ENCODE assay signal across 9 mouse cellular contexts in genomic region chr7:78882469-78882837, GRCm38 (mm10). TPM values are rescaled to one million over a fixed set of nuclear protein-coding genes. Genes with fewer than 3 reads are reported as not detected.
DNase-seq lines count a peak whose midpoint lies in the region; ATAC-seq lines count a peak whose summit lies in the region.
"Had no signal": no experiment of that assay in that cellular context is flagged by ENCODE, and none has a peak within 500 bp of the region (broad histone marks: within the 10 kb centered on the region; RNA-seq: fewer than 3 reads in every experiment).

No protein-coding gene starts in this region.

- intact Hi-C loops in heart, postnatal 25 days (cut with DNase I), result no loop called here

- no peaks in the 10 kb centered on the region for H3K9me3 ChIP-seq in kidney, embryonic 14.5 days (ENCODE audit: control insufficient read depth, low read length)
- H3K9me3 ChIP-seq in forebrain, embryonic 14.5 days (replicated peaks; ENCODE audit: control insufficient read depth, low read length), result no peaks in the 10 kb centered on the region
- no peaks in the 10 kb centered on the region for H3K9me3 ChIP-seq in limb, embryonic 10.5 days (replicated peaks)

- 0 out of 2 replicates have a peak, but pooled peaks cover 13% of the 10 kb centered on the region for H3K4me1 ChIP-seq in kidney, embryonic 14.5 days (ENCODE audit: control insufficient read depth, insufficient read depth, low read length)
- H3K4me1 ChIP-seq in forebrain, embryonic 14.5 days (ENCODE audit: control insufficient read depth, insufficient read depth, low read length), result peaks cover 35% of the 10 kb centered on the region
- peaks cover 52% of the 10 kb centered on the region for H3K4me1 ChIP-seq in limb, embryonic 10.5 days

- ATAC-seq in kidney, embryonic 14.5 days (ENCODE audit: low FRiP score, low TSS enrichment), result peak; percentile 50; the same call in 1 of the 2 replicates
- ATAC-seq in forebrain, embryonic 14.5 days, result peak; percentile 64

- no peak overlapping the region for H3K9ac ChIP-seq in kidney, embryonic 14.5 days (ENCODE audit: low read depth, low read length)
- H3K9ac ChIP-seq in forebrain, embryonic 14.5 days (ENCODE audit: low read length), result peak overlapping the region; percentile 80
- H3K9ac ChIP-seq: liver, embryonic 14.5 days had no signal

- H3K27me3 ChIP-seq in kidney, embryonic 14.5 days (ENCODE audit: control insufficient read depth, insufficient read depth, low read length), result peaks cover 43% of the 10 kb centered on the region
- no peaks in the 10 kb centered on the region for H3K27me3 ChIP-seq in forebrain, embryonic 14.5 days (replicated peaks; ENCODE audit: control insufficient read depth, insufficient read depth, low read length)
- H3K27me3 ChIP-seq in limb, embryonic 10.5 days (ENCODE audit: low read depth, poor library complexity, severe bottlenecking), result peaks cover 69% of the 10 kb centered on the region

- 2% methylated on average over 18 of the region's 23 CpGs for WGBS in kidney, embryonic 14.5 days
- 0% methylated on average over 23 of the region's 23 CpGs for WGBS in forebrain, embryonic 14.5 days
- 2% methylated on average over 23 of the region's 23 CpGs for WGBS in limb, embryonic 10.5 days

- H3K27ac ChIP-seq in kidney, embryonic 14.5 days (ENCODE audit: low read depth, low read length), result no peak overlapping the region
- peak overlapping the region; percentile 88 for H3K27ac ChIP-seq in forebrain, embryonic 14.5 days (ENCODE audit: low read depth, low read length)
- H3K27ac ChIP-seq in limb, embryonic 10.5 days, result no peak overlapping the region
- H3K27ac ChIP-seq: liver, embryonic 14.5 days had no signal

- peak overlapping the region; percentile 29 for H3K4me3 ChIP-seq in kidney, embryonic 14.5 days (ENCODE audit: low read length)
- peak overlapping the region; percentile 55 for H3K4me3 ChIP-seq in forebrain, embryonic 14.5 days (ENCODE audit: low read depth, low read length)
- H3K4me3 ChIP-seq in limb, embryonic 10.5 days, result peak overlapping the region; percentile 45

- H3K36me3 ChIP-seq in kidney, embryonic 14.5 days (ENCODE audit: control insufficient read depth, insufficient read depth, low read length), result no peaks in the 10 kb centered on the region
- H3K36me3 ChIP-seq in forebrain, embryonic 14.5 days (ENCODE audit: control insufficient read depth, insufficient read depth, low read length), result no peaks in the 10 kb centered on the region
- no peaks in the 10 kb centered on the region for H3K36me3 ChIP-seq in limb, embryonic 10.5 days

- peak overlapping the region; percentile 36 for H3K4me2 ChIP-seq in kidney, embryonic 14.5 days (replicated peaks; ENCODE audit: low read depth, low read length)
- H3K4me2 ChIP-seq in forebrain, embryonic 14.5 days (ENCODE audit: low read length), result peak overlapping the region; percentile 81

- DNase-seq in kidney, postnatal 25 days, result no peak
- peak; percentile 30 to 46 for DNase-seq in adrenal gland, postnatal 36 days
- DNase-seq in forebrain, embryonic 14.5 days (ENCODE audit: low spot score), result peak; percentile 85
- DNase-seq in limb, embryonic 10.5 days (ENCODE audit: low spot score), result peak; percentile 60
- peak; percentile 65 for DNase-seq in right cerebral cortex, postnatal 14 days
- DNase-seq in urinary bladder, postnatal 14 days (ENCODE audit: low spot score), result no peak
- no peak for DNase-seq in heart, postnatal 25 days (ENCODE audit: low spot score)

RNA-seq across cellular contexts. Expression of gene Aen, which starts 13.2 kb away (rescaled TPM):
- 31.7 and 36.3 TPM in 2 replicates for polyA plus RNA-seq in kidney, embryonic 14.5 days (2014; fragmentation: Nextera tagmentation; extraction: Ambion mirVana)
- 10 to 100 TPM; 37.8 to 39.2 TPM for total RNA-seq in adrenal gland, postnatal 36 days (2021)
- 42.2 and 44.0 TPM in 2 replicates for polyA plus RNA-seq in forebrain, embryonic 14.5 days (2014; fragmentation: Nextera tagmentation; extraction: Ambion mirVana)
- polyA plus RNA-seq in limb, embryonic 10.5 days (2016; fragmentation: Nextera tagmentation; extraction: Ambion mirVana), result 59.5 and 73.3 TPM in 2 replicates
- total RNA-seq in heart, postnatal 25 days (2021), result 10 to 100 TPM; 33.3 to 35.5 TPM

RNA-seq across cellular contexts. Expression of gene Isg20, which starts 30.8 kb away (rescaled TPM):
- 0.96 and 1.3 TPM in 2 replicates for polyA plus RNA-seq in kidney, embryonic 14.5 days (2014; fragmentation: Nextera tagmentation; extraction: Ambion mirVana)
- 10 to 100 TPM in 1 of 2 experiments, 1 to 10 TPM in 1; 7.0 to 11.2 TPM for total RNA-seq in adrenal gland, postnatal 36 days (2021)
- 0.65 and 1.6 TPM in 2 replicates for polyA plus RNA-seq in forebrain, embryonic 14.5 days (2014; fragmentation: Nextera tagmentation; extraction: Ambion mirVana)
- 0.61 and 0.82 TPM in 2 replicates for polyA plus RNA-seq in limb, embryonic 10.5 days (2016; fragmentation: Nextera tagmentation; extraction: Ambion mirVana)
- total RNA-seq in heart, postnatal 25 days (2021), result 10 to 100 TPM; 11.8 to 16.4 TPM

RNA-seq across cellular contexts. Expression of gene Det1, which starts 35.4 kb away (rescaled TPM):
- 19.6 and 23.3 TPM in 2 replicates for polyA plus RNA-seq in kidney, embryonic 14.5 days (2014; fragmentation: Nextera tagmentation; extraction: Ambion mirVana)
- 10 to 100 TPM; 11.5 to 15.5 TPM for total RNA-seq in adrenal gland, postnatal 36 days (2021)
- 18.7 and 20.5 TPM in 2 replicates for polyA plus RNA-seq in forebrain, embryonic 14.5 days (2014; fragmentation: Nextera tagmentation; extraction: Ambion mirVana)
- polyA plus RNA-seq in limb, embryonic 10.5 days (2016; fragmentation: Nextera tagmentation; extraction: Ambion mirVana), result 21.0 and 23.5 TPM in 2 replicates
- total RNA-seq in heart, postnatal 25 days (2021), result 10 to 100 TPM; 12.1 to 13.9 TPM

Comparison
In these comparisons a context has a peak if more than half of its experiments do, and no peak if none do; other contexts are left out.
1. DNase-seq: peak in adrenal gland, postnatal 36 days (2 of 2), forebrain, embryonic 14.5 days (single experiment), limb, embryonic 10.5 days (single experiment) and right cerebral cortex, postnatal 14 days (single experiment); none in kidney, postnatal 25 days (0 of 2), urinary bladder, postnatal 14 days (single experiment) and heart, postnatal 25 days (single experiment).
2. Peak in every context shown above with its lines, with median percentiles within 50 percentile points of each other: H3K4me3 ChIP-seq.